Mouse (Mus musculus) kidney, postnatal 14 days (tissue): Measurements from ENCODE around the gene Camk2d.

Experiments
- DNase-seq: peaks from one replicate; pipeline ENCODE4 v3.0.0; 2022; ENCODE audit warnings: mixed read lengths

Gene Camk2d

DNA sequence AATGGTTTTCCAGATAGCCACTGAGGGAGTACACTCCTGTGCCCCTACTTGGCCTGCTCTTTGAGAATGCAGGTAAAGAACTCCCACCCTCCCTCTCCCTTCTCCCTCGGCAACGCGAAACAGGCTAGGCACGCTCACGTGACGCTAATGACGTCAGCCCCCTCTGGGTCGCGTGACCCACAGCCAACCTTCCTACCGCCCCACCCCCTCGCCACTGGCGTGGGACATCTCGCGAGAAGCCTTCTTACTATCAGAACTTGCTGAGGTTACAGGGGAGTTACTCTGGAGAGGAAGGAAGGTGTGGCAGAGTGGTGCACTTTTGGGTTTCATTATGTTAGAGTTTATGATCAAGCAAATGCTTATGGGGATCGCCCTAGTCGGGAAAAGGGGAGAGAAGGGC is at the start of gene Camk2d:
Gene Camk2d (plus strand): TSS at position 217 of the 400 bp plus-strand sequence.
- DNase-seq = peak; percentile 98

DNA sequence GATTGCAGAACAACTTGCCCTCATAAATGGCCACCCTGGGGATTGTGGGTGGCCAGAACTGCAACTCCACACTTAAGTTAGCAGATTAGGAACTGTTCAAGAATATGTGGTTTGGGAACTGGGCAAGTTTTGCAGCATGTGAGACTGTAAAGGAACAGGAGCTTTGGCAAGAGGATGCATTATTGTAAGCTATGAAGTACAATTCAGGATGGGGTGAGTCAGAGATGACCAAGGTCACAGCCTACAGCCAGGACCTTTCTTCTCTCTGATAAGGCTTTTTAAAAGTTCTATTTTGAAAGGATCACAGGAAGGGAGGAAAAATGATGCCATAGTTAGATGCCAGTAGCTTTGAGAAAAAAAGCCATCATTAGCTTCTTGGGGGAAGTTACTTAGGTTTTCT is 48.2 kb upstream of the Camk2d start:
- no peak for DNase-seq

GRCm38 (mm10) chr3:126563646-126564045 is 32.5 kb upstream of the Camk2d start:
- no peak for DNase-seq

GRCm38 (mm10) chr3:126570628-126571027 is 25.5 kb upstream of the Camk2d start:
- DNase-seq = no peak

- no peak for DNase-seq
Measured at GRCm38 (mm10) chr3:126572915-126573314, 23.2 kb upstream of the Camk2d start.

DNA sequence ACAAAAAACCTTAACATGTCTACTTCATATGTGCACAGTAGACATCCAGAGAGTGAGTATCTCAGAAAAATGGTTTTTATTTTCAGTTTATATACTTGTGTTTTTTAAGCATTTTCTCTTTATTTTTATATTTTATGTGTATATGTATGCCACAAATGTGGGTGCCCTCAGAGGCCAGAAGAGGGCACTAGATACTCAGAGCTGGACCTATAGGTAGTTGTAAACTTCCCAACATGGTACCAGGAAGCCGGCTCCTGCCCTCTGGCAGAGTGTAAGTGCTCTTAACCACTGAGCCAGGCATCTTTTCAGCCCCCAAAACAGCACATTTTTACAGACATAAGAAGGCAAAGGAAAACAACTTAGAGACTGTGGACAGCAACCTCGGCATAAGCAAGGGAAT is 20.2 kb upstream of the Camk2d start:
- DNase-seq = peak; percentile 24

GRCm38 (mm10) chr3:126586134-126586533 is 10.0 kb upstream of the Camk2d start:
- DNase-seq = no peak

- no peak for DNase-seq
Measured at GRCm38 (mm10) chr3:126587477-126587876, 8.6 kb upstream of the Camk2d start.

- no peak for DNase-seq
Measured at GRCm38 (mm10) chr3:126589556-126589955, 6.5 kb upstream of the Camk2d start.

DNA sequence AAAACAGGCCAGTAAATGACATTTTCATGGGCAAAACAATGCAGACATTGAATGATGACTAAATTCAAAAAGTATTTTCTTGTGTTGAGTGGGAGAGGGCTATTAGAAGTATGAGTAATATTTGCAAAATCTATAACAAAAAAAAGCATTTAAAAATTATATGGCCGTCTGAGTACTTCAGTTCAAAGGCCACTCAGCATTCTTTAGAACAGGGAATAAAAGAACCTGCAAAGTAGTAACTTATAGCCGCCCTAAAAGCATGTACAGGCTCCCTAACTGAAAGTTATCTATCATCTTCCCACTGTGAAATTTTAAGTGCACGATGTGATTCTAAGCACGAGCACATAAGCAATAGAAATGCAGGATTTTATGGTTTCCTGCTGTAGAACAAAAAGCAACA is 646 bp upstream of the Camk2d start:
- no peak for DNase-seq

DNA sequence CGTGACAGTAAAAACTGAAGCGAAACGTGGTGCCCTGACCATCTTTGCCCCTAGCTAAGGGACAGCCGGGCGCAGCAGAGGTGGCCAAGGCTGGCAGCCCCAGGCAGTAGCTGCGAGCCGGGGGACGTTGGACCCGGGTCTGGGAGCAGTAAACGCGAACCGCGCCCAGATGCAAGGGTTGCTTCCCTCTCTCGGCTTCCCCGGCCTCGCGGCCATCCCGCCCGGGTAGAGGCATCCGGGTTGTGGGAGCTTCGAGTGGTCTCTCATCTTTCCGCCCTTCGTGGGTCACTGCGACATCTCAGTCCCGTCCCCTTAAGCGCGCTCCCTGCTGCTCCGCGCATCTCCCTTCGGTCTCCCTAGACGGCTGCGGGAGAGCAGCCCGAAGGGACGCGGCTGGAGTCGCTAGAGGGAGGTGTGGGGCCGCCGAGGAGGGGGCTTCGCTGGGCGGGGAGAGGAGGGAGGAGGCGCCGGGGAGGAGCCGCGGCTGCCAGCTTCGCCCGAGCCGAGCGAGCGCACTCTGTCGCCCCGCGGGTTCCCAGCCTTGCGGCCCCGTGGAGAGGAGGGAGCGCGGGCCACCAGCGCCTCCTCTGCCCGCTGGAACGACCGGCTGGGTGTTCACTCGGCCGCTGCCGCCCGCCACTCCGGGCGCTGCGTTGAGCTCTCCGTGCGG is 524 bp downstream of the Camk2d start:
- peak; percentile 92 for DNase-seq

GRCm38 (mm10) chr3:126597161-126597595 is 1.1 kb downstream of the Camk2d start:
- DNase-seq = peak; percentile 89

DNA sequence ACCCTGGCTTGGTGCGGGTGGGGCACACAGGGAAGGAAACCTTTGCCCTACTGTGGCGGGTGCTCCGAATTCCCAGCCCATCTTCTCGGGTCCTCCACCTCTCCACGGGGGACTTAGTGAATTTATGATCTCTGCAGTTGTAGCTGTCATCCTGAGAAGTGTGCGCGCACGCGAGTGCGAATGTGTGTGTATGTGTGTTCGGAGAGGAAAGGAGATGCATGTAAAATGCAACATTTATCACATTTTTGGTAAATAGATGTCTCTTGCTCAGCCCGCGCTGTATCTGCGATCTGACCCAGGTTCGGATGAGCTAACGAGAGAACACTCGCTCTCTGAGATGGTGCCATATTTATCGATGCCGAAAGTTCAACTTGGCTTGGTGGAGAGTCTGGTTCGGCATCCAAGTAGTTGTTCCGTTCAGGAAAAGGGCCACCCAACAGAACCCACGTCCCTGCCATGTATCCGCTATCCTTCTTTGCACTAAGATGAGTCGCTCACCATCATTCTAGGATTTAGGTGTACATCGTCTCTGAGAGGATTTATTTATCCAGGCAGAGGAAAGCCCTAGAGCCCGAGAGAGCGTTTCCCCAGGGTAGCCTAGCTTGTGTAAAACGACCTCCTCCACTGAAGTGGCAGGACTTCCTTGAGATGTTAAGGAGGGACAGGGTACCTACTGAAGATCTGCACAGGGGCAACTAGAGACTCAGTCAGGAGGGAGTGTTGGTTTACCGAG is 1.7 kb downstream of the Camk2d start:
- no peak for DNase-seq

DNA sequence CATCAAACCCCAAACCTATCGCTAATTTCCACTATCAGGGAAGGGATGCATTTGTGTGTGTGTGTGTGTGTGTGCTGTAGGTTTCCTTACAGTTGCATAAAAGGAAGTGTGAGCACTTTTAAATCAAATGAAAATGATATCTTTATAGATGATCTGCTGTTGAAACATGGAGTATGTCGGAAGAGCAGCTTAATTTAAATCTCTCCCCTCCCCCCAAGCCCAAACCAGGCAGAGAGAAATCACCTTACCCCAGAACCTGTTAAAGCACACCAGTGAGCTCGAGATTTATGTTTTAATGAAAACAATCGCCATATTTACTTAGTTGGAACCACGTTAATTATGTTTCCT is 2.2 kb downstream of the Camk2d start:
- DNase-seq = no peak

DNA sequence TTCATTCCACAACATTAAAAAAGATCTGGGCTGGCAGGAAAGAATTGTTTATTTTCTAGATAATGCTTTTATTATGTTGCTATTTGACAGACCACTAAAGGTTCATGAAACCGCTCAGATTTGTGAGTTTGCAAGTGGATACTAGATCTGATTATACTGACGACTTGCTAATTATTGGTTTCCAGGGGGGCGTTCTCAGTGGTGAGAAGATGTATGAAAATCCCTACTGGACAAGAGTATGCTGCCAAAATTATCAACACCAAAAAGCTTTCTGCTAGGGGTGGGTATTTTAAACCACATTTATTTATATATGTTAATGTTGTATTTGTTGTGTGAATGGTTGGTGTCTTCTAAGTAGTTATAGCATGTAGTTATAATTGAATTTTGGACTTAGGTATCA is 2.8 kb downstream of the Camk2d start:
- DNase-seq = no peak

- no peak for DNase-seq
Measured at GRCm38 (mm10) chr3:126599335-126599734, 3.2 kb downstream of the Camk2d start.

DNA sequence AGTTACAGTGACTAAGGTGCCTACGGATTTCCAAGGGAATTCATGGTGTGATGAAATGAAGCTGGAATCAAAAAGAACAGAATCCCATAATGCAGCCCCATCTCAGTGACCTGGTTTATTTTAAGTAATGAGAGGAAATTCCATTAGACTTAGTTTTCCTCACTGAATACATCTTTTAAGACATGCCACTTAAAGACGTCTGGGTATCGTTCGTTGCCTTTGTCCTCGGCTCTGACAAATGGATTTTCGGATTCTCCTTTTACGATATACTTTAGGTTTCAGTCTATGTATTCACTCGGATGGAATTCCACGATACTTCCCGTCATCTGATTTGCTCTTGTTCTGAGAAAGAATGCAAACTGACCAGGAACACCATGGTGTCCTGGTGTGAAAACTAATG is 3.8 kb downstream of the Camk2d start:
- DNase-seq = no peak

DNA sequence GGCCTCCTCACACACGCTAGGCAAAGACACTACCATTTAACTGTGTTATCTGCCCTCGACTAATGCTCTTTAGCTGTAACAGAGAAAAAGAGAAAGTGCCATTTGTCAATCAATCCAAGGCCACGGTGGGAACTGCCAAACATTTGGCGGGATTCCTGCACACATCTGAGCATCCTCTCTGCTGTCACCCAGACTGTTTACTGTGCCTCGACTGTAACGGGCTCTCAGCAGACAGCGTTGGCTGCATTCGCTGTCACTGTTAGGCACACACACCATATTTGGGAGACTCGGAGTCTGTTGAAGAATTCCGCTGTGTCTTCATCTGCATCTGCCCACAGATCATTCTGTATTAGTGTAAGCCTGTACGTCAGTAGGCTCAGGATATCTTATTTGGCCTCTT is 6.7 kb downstream of the Camk2d start:
- no peak for DNase-seq

GRCm38 (mm10) chr3:126604656-126605434 is 8.7 kb downstream of the Camk2d start:
- no peak for DNase-seq

GRCm38 (mm10) chr3:126609310-126609709 is 13.2 kb downstream of the Camk2d start:
- no peak for DNase-seq

- peak; percentile 14 for DNase-seq
Measured at GRCm38 (mm10) chr3:126609795-126610451, 13.8 kb downstream of the Camk2d start.

DNA sequence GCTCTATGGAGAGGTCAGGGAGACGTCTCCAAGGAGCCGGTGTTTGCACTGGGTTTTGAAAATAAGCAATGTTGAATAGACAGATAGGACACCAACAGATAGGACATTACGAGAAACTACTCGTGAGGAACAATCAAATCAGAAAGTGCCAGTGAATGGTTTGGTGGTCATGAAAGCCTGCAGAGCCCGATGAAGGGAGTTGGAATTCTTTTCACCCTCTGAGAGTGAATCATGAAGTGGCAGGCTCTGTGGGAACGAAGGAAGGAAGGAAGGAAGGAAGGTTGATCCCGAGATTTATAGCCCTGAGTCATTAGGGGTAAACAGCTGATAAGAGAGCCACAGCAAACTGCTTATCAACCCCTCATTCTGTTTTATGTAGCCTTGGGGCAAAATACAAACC is 15.5 kb downstream of the Camk2d start:
- DNase-seq = peak; percentile 21
